Mouse (Mus musculus) heart, embryonic 10.5 days (tissue): ENCODE results near the gene Gm28048. TPM values are rescaled to one million over a fixed set of nuclear protein-coding genes. Genes with fewer than 3 reads are reported as not detected.

Experiments
- DNase-seq: peaks from one replicate; pipeline ENCODE4 v3.0.0-alpha.2; 2017; ENCODE audit warnings: low spot score
- H3K27ac ChIP-seq: fragments of 300-500 bp; sonication (generic); 2 replicates; pipeline ENCODE4 v1.5.1; 2016; ENCODE audit warnings: mild to moderate bottlenecking
- H3K27me3 ChIP-seq: fragments of 300-500 bp; sonication (generic); 2 replicates; pipeline ENCODE4 v1.6.1; 2016; ENCODE audit warnings: mild to moderate bottlenecking; ENCODE audit not compliant: poor library complexity, insufficient read depth, severe bottlenecking
- H3K36me3 ChIP-seq: fragments of 300-500 bp; sonication (generic); 2 replicates; pipeline ENCODE4 v1.6.1; 2016; ENCODE audit warnings: mild to moderate bottlenecking, moderate library complexity
- H3K4me1 ChIP-seq: fragments of 300-500 bp; sonication (generic); 2 replicates; pipeline ENCODE4 v1.6.1; 2016; ENCODE audit warnings: mild to moderate bottlenecking
- H3K4me3 ChIP-seq: fragments of 300-500 bp; sonication (generic); 2 replicates; pipeline ENCODE4 v1.5.1; 2016; ENCODE audit warnings: mild to moderate bottlenecking, moderate library complexity
- H3K9me3 ChIP-seq: fragments of 300-500 bp; sonication (generic); 2 replicates; pipeline ENCODE4 v1.6.1; 2016; ENCODE audit warnings: mild to moderate bottlenecking, moderate library complexity
- WGBS: fragments of 180-500 bp; shearing (Covaris S2); methylation state at CpG from one replicate; pipeline ENCODE4 v1.1.7; 2016; 5-methylcytosine and 5-hydroxymethylcytosine counted together
- polyA plus RNA-seq: library from polyadenylated mRNA; unstranded; fragments of >200 nt; fragmentation: Nextera tagmentation; extraction: Ambion mirVana; gene quantifications from 2 replicates; pipeline ENCODE4 v1.2.1, GENCODE M21; 2016

The Gm28048 gene
- polyA plus RNA-seq, 1 experiment from 2014 or later: 8.3 TPM

- 66% methylated on average over 8 of the region's 8 CpGs for WGBS
- no peak for DNase-seq
- no peaks in the 10 kb centered on the region for H3K36me3 ChIP-seq
Measured at GRCm38 (mm10) chr11:22928586-22929169, 53.2 kb downstream of the Gm28048 start.

GRCm38 (mm10) chr11:22923606-22924005 is 58.3 kb downstream of the Gm28048 start:
- 79% methylated on average over 2 of the region's 2 CpGs for WGBS
- Histone ChIP-seq H3K9me3 (no peaks in the 10 kb centered on the region), H3K27me3 (no peaks in the 10 kb centered on the region), H3K4me1 (peaks cover 4% of the 10 kb centered on the region; the same call in 1 of the 2 replicates), H3K4me3 (no peak overlapping the region), H3K27ac (no peak overlapping the region), H3K36me3 (no peaks in the 10 kb centered on the region)
- no peak for DNase-seq

More at GRCm38 (mm10) chr11:22928586-22929169, 53.2 kb downstream of the Gm28048 start:
- H3K27me3 ChIP-seq: no peaks in the 10 kb centered on the region
- peaks cover 17% of the 10 kb centered on the region; the same call in 1 of the 2 replicates for H3K4me1 ChIP-seq
- H3K27ac ChIP-seq: no peak overlapping the region
- no peak overlapping the region for H3K4me3 ChIP-seq
- H3K9me3 ChIP-seq: no peaks in the 10 kb centered on the region

DNA sequence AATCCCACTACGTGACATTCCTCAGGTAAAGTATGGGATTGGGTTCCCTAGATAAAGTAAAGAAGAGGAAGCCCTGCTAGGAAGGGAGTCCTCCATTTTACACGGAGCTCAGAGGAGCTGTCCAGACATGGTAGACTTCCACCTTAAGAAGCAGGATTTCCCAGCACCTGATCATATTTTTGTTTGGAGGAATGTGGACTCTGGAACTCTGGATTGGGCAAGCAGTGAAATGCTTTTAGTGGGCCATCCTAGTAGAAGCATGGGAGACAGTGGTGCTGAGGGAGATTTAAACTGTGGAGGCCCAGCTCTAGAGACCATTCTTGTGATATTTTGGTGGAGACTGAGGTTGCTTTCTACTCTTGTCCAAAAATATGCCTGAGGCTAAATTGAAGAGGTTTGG is 59.3 kb downstream of the Gm28048 start:
- Histone ChIP-seq H3K27me3 (no peaks in the 10 kb centered on the region), H3K4me3 (no peak overlapping the region), H3K9me3 (no peaks in the 10 kb centered on the region), H3K4me1 (peaks cover 4% of the 10 kb centered on the region; the same call in 1 of the 2 replicates), H3K36me3 (no peaks in the 10 kb centered on the region; the same call in 1 of the 2 replicates), H3K27ac (no peak overlapping the region)
- DNase-seq: no peak
- WGBS: 59% methylated on average over 2 of the region's 2 CpGs

- no peaks in the 10 kb centered on the region; the same call in 1 of the 2 replicates for H3K36me3 ChIP-seq
- H3K27me3 ChIP-seq: no peaks in the 10 kb centered on the region
- H3K4me1 ChIP-seq: peaks cover 4% of the 10 kb centered on the region; the same call in 1 of the 2 replicates
- WGBS: 74% methylated on average over 2 of the region's 2 CpGs
- no peaks in the 10 kb centered on the region for H3K9me3 ChIP-seq
- no peak overlapping the region for H3K27ac ChIP-seq
- no peak overlapping the region for H3K4me3 ChIP-seq
- DNase-seq: no peak
Measured at GRCm38 (mm10) chr11:22919336-22919735, 62.6 kb downstream of the Gm28048 start.

GRCm38 (mm10) chr11:22917786-22918185 is 64.1 kb downstream of the Gm28048 start:
- WGBS: 87% methylated on average over 7 of the region's 7 CpGs
- DNase-seq: no peak
- H3K27ac ChIP-seq: no peak overlapping the region

GRCm38 (mm10) chr11:22913744-22914143 is 68.1 kb downstream of the Gm28048 start:
- WGBS: 60% methylated on average over 4 of the region's 4 CpGs
- DNase-seq: no peak
- peaks cover 16% of the 10 kb centered on the region for H3K4me1 ChIP-seq
- H3K36me3 ChIP-seq: no peaks in the 10 kb centered on the region; the same call in 1 of the 2 replicates
- H3K9me3 ChIP-seq: no peaks in the 10 kb centered on the region
- H3K4me3 ChIP-seq: no peak overlapping the region
- H3K27ac ChIP-seq: no peak overlapping the region
- H3K27me3 ChIP-seq: no peaks in the 10 kb centered on the region

More at GRCm38 (mm10) chr11:22917786-22918185, 64.1 kb downstream of the Gm28048 start:
- H3K4me3 ChIP-seq: no peak overlapping the region
- H3K4me1 ChIP-seq: peaks cover 8% of the 10 kb centered on the region; the same call in 1 of the 2 replicates
- no peaks in the 10 kb centered on the region for H3K27me3 ChIP-seq
- no peaks in the 10 kb centered on the region for H3K9me3 ChIP-seq
- no peaks in the 10 kb centered on the region; the same call in 1 of the 2 replicates for H3K36me3 ChIP-seq

DNA sequence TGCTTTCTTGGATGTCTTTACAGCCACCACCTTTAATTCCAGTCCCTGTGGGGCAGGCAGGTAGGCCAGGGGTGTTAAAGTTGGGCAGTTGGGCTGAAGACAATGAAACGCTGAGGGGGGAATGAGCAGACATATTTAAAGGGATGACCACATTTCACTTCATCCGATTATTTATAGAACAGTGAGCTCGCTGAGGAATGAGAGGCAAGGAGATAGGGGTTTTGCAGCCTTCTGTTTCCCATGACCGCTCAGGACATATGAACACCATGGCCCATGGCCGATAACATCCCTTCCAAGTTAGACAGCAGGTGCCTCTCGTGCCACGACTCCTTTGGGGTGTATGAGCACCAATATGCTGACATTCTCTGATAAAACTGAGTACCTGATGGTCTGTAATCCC is 70.1 kb downstream of the Gm28048 start:
- H3K9me3 ChIP-seq: no peaks in the 10 kb centered on the region
- H3K36me3 ChIP-seq: no peaks in the 10 kb centered on the region
- peaks cover 12% of the 10 kb centered on the region for H3K4me1 ChIP-seq
- DNase-seq: no peak
- 0 out of 2 replicates have a peak overlapping the region, but pooled peaks have one; percentile 22 for H3K27ac ChIP-seq
- 70% methylated on average over 7 of the region's 7 CpGs for WGBS
- H3K27me3 ChIP-seq: no peaks in the 10 kb centered on the region
- no peak overlapping the region for H3K4me3 ChIP-seq

GRCm38 (mm10) chr11:22906453-22906865 is 75.4 kb downstream of the Gm28048 start:
- no peak for DNase-seq
- no peaks in the 10 kb centered on the region for H3K27me3 ChIP-seq
- no peaks in the 10 kb centered on the region for H3K36me3 ChIP-seq
- H3K4me3 ChIP-seq: no peak overlapping the region
- H3K9me3 ChIP-seq: no peaks in the 10 kb centered on the region
- H3K4me1 ChIP-seq: peaks cover 4% of the 10 kb centered on the region
- H3K27ac ChIP-seq: no peak overlapping the region

- no peak overlapping the region for H3K27ac ChIP-seq
- H3K9me3 ChIP-seq: no peaks in the 10 kb centered on the region
- H3K4me3 ChIP-seq: no peak overlapping the region
- DNase-seq: no peak
- no peaks in the 10 kb centered on the region for H3K27me3 ChIP-seq
- peaks cover 4% of the 10 kb centered on the region for H3K4me1 ChIP-seq
- 79% methylated on average over 2 of the region's 2 CpGs for WGBS
- H3K36me3 ChIP-seq: peaks cover 7% of the 10 kb centered on the region
Measured at GRCm38 (mm10) chr11:22902923-22903322, 79.0 kb downstream of the Gm28048 start.

DNA sequence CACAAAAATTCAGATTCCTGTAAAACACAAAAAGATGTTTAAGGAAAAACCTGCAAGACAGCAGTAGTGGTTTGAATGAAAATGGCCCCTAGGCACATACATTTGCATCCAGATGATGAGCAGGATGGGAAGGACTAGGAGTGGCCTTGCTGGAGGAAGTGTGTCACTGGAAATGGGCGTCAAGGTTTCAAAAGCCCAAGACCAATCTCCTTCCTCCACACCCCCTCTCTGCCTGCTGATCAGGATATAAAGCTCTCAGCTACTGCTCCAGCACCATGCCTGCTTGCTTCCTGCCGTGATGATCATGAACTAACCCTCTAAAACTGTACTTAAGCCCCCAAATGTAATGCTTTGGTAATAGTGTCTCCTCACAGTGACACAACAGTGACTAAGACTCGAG is 81.8 kb downstream of the Gm28048 start:
- 83% methylated on average over 3 of the region's 3 CpGs for WGBS
- Histone ChIP-seq H3K36me3 (peaks cover 7% of the 10 kb centered on the region), H3K9me3 (no peaks in the 10 kb centered on the region), H3K27ac (no peak overlapping the region), H3K4me1 (no peaks in the 10 kb centered on the region), H3K27me3 (no peaks in the 10 kb centered on the region), H3K4me3 (no peak overlapping the region)
- no peak for DNase-seq

DNA sequence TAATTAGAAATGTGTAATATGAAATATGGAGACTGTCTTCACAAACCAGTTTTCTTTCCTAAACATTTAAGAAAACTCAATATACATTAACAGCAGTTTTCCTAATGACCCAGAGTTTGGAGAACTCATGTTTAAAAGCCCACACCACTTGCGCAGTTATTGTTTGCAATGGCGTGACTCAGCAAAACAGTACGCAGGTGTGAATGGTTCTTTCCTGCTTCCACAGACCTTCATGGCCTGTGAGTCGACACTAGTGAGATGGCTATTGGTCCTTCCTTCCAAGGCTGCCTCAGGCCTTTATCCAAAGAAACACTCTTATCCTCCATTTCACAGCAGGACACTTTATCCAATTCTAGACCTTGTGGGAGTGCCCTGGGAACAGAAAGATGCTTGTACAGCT is 84.2 kb downstream of the Gm28048 start:
- Histone ChIP-seq H3K27ac (no peak overlapping the region), H3K9me3 (no peaks in the 10 kb centered on the region), H3K4me3 (no peak overlapping the region), H3K36me3 (peaks cover 7% of the 10 kb centered on the region), H3K4me1 (no peaks in the 10 kb centered on the region), H3K27me3 (no peaks in the 10 kb centered on the region)
- DNase-seq: no peak
- WGBS: 92% methylated on average over 4 of the region's 4 CpGs

GRCm38 (mm10) chr11:22897127-22897526 is 84.8 kb downstream of the Gm28048 start:
- Histone ChIP-seq H3K27ac (no peak overlapping the region), H3K4me3 (no peak overlapping the region), H3K9me3 (no peaks in the 10 kb centered on the region), H3K36me3 (peaks cover 7% of the 10 kb centered on the region), H3K4me1 (no peaks in the 10 kb centered on the region), H3K27me3 (no peaks in the 10 kb centered on the region)
- 86% methylated on average over 4 of the region's 4 CpGs for WGBS
- no peak for DNase-seq

DNA sequence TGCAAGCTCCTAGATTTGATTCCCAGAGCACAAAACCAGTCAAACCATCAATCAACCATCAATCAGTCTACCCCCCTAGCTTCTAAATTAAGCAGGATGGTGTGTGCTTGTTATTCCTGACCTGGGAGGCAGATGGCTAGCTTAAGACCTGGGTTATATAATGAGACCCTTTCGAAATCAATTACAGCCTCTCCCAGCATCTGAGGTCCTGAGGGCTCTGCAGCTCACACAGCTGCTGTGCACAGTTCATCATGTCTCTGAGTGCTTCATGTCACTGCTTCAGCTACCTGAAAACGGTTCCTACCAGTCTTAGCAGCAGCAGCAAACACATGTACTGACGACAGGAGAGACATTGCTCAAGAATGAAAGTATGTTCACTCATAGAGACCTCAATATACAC is 88.8 kb downstream of the Gm28048 start:
- no peaks in the 10 kb centered on the region; the same call in 1 of the 2 replicates for H3K4me1 ChIP-seq
- no peak overlapping the region for H3K27ac ChIP-seq
- DNase-seq: no peak
- no peaks in the 10 kb centered on the region for H3K9me3 ChIP-seq
- H3K36me3 ChIP-seq: no peaks in the 10 kb centered on the region
- 72% methylated on average over 3 of the region's 3 CpGs for WGBS
- no peak overlapping the region for H3K4me3 ChIP-seq
- H3K27me3 ChIP-seq: no peaks in the 10 kb centered on the region

DNA sequence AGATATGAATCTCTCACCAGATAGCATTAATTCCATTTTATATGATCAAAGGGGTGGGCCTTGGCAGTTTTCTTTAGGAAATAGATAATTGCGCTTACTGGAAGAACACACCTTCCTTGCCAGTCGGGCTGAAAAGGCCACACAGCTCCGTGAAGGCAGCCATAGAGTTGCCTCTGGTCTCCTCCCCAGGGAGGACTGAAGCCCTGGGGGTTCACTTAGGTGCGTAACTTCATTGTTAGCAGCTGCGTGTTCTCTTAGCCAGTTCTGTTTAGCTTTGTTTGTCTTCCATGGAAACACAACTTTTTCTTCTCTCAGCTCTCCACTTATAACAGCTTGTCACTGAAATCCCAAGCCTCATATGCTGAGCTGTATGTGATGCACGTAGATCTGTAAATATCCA is 89.4 kb downstream of the Gm28048 start:
- Histone ChIP-seq H3K27me3 (no peaks in the 10 kb centered on the region), H3K4me3 (no peak overlapping the region), H3K27ac (no peak overlapping the region), H3K4me1 (no peaks in the 10 kb centered on the region; the same call in 1 of the 2 replicates), H3K36me3 (no peaks in the 10 kb centered on the region), H3K9me3 (no peaks in the 10 kb centered on the region)
- 78% methylated on average over 6 of the region's 6 CpGs for WGBS
- DNase-seq: no peak
